Mouse (Mus musculus) heart, postnatal 25 days (tissue): ENCODE data around the gene Pdzd2. TPM values are rescaled to one million over a fixed set of nuclear protein-coding genes. Genes with fewer than 3 reads are reported as not detected.
A peak's percentile ranks its signal among the peaks of the same experiment; 100 is the strongest.
"Not testable (repeated sequence)": the region's sequence is repeated elsewhere in the genome, so short reads cannot be mapped to it uniquely, and the experiment has no call there.

Source experiments
- DNase-seq: peaks from one replicate; pipeline ENCODE4 v3.0.0; 2022; ENCODE audit warnings: low spot score
- intact Hi-C: fragments of 180-260 bp; cut with DNase I; formaldehyde crosslinking; loops from one replicate; pipeline ENCODE4 v1.15.1; 2025
- total RNA-seq, 2 experiments: library from RNA; stranded (reverse); gene quantifications; 2 replicates each; pipeline ENCODE4 v1.2.3; 2021

Gene Pdzd2
- total RNA-seq, 2 experiments from 2014 or later: 93.0 to 118 TPM

GRCm38 (mm10) chr15:12373496-12373895, 366.2 kb downstream of the Pdzd2 start:
- intact Hi-C loops: no loop called here

GRCm38 (mm10) chr15:12371183-12371582, 368.5 kb downstream of the Pdzd2 start:
- DNase-seq: no peak
- intact Hi-C loops: loop anchor here (2.0 kb wide), 2 partner anchors 206 to 426 kb away; no protein-coding TSS in a partner anchor

More at GRCm38 (mm10) chr15:12373496-12373895, 366.2 kb downstream of the Pdzd2 start:
- DNase-seq: no peak

- DNase-seq: no peak
- intact Hi-C loops: loop anchor here (2.0 kb wide), 2 partner anchors 207 to 427 kb away; no protein-coding TSS in a partner anchor
Measured at GRCm38 (mm10) chr15:12370096-12370495, 369.6 kb downstream of the Pdzd2 start.

GRCm38 (mm10) chr15:12368850-12369249, 370.9 kb downstream of the Pdzd2 start:
- DNase-seq: no peak
- intact Hi-C loops: no loop called here

GRCm38 (mm10) chr15:12368357-12368756, 371.4 kb downstream of the Pdzd2 start:
- intact Hi-C loops: no loop called here
- DNase-seq: no peak

GRCm38 (mm10) chr15:12367306-12368080, 372.2 kb downstream of the Pdzd2 start:
- peak; percentile 69 for DNase-seq
- intact Hi-C loops: no loop called here

- intact Hi-C loops, DNase-seq: not testable (repeated sequence)
Measured at GRCm38 (mm10) chr15:12366580-12367305, 373.0 kb downstream of the Pdzd2 start.

- no peak for DNase-seq
- intact Hi-C loops: no loop called here
Measured at GRCm38 (mm10) chr15:12366072-12366469, 373.7 kb downstream of the Pdzd2 start.

GRCm38 (mm10) chr15:12365416-12366071, 374.2 kb downstream of the Pdzd2 start:
- DNase-seq: no peak
- intact Hi-C loops: no loop called here

- no peak for DNase-seq
- intact Hi-C loops: no loop called here
Measured at GRCm38 (mm10) chr15:12364096-12364495, 375.6 kb downstream of the Pdzd2 start.

GRCm38 (mm10) chr15:12362701-12363040, 377.1 kb downstream of the Pdzd2 start:
- DNase-seq: no peak
- intact Hi-C loops: no loop called here

GRCm38 (mm10) chr15:12362001-12362700, 377.6 kb downstream of the Pdzd2 start:
- DNase-seq: no peak
- intact Hi-C loops: no loop called here

- intact Hi-C loops: no loop called here
Measured at GRCm38 (mm10) chr15:12360519-12361212, 379.1 kb downstream of the Pdzd2 start.

GRCm38 (mm10) chr15:12358384-12358783, 381.3 kb downstream of the Pdzd2 start:
- DNase-seq: no peak
- intact Hi-C loops: loop anchor here (5.0 kb wide), 1 partner anchor 36 kb away; the partner anchor contains the start of genes 1810049J17Rik and Golph3

More at GRCm38 (mm10) chr15:12360519-12361212, 379.1 kb downstream of the Pdzd2 start:
- DNase-seq: no peak

- intact Hi-C loops: loop anchor here (5.0 kb wide), 1 partner anchor 35 kb away; the partner anchor contains the start of genes 1810049J17Rik and Golph3
- no peak for DNase-seq
Measured at GRCm38 (mm10) chr15:12357459-12357858, 382.3 kb downstream of the Pdzd2 start.

GRCm38 (mm10) chr15:12355907-12356306, 383.8 kb downstream of the Pdzd2 start:
- no peak for DNase-seq
- intact Hi-C loops: loop anchor here (5.0 kb wide), 1 partner anchor 34 kb away; the partner anchor contains the start of genes 1810049J17Rik and Golph3

- no peak for DNase-seq
Measured at GRCm38 (mm10) chr15:12355261-12355660, 384.5 kb downstream of the Pdzd2 start.

GRCm38 (mm10) chr15:12354281-12354810, 385.4 kb downstream of the Pdzd2 start:
- intact Hi-C loops: no loop called here
- no peak for DNase-seq

More at GRCm38 (mm10) chr15:12355261-12355660, 384.5 kb downstream of the Pdzd2 start:
- intact Hi-C loops: loop anchor here (5.0 kb wide), 1 partner anchor 33 kb away; the partner anchor contains the start of genes 1810049J17Rik and Golph3

GRCm38 (mm10) chr15:12351470-12351869, 388.3 kb downstream of the Pdzd2 start:
- intact Hi-C loops: no loop called here
- DNase-seq: no peak
